Mouse (Mus musculus) stomach, embryonic 14.5 days (tissue): Measurements from ENCODE around the gene Zfp791. TPM values are rescaled to one million over a fixed set of nuclear protein-coding genes. Genes with fewer than 3 reads are reported as not detected.
A peak's percentile ranks its signal among the peaks of the same experiment; 100 is the strongest.

ENCODE experiments used
- ATAC-seq: fragments of 200-750 bp; cut with Nextera tagmentation; 2 replicates; pipeline ENCODE4 v1.8.0; 2017; ENCODE audit warnings: low read depth, moderate TSS enrichment; ENCODE audit not compliant: insufficient number of reproducible peaks, insufficient read depth, low FRiP score
- H3K27ac ChIP-seq: fragments of 300-500 bp; sonication (generic); 2 replicates; pipeline ENCODE4 v1.5.1; 2014; ENCODE audit warnings: mild to moderate bottlenecking, low read length, moderate library complexity, mixed read lengths
- H3K27me3 ChIP-seq: fragments of 300-500 bp; sonication (generic); 2 replicates; pipeline ENCODE4 v1.6.1; 2014; ENCODE audit warnings: low read length, control low read depth, mixed read lengths; ENCODE audit not compliant: control insufficient read depth, insufficient read depth
- H3K36me3 ChIP-seq: fragments of 300-500 bp; sonication (generic); 2 replicates; pipeline ENCODE4 v1.6.1; 2014; ENCODE audit warnings: mild to moderate bottlenecking, control low read depth, low read length, moderate library complexity, mixed read lengths; ENCODE audit not compliant: control insufficient read depth, insufficient read depth
- H3K4me1 ChIP-seq: fragments of 300-500 bp; sonication (generic); 2 replicates; pipeline ENCODE4 v1.6.1; 2014; ENCODE audit warnings: low read length, control low read depth, mixed read lengths; ENCODE audit not compliant: control insufficient read depth, insufficient read depth
- H3K4me2 ChIP-seq: fragments of 300-500 bp; sonication (generic); replicated peaks from 2 replicates; pipeline ENCODE4 v1.6.1; 2014; ENCODE audit warnings: low read depth, low read length, control low read depth
- H3K4me3 ChIP-seq: fragments of 300-500 bp; sonication (generic); 2 replicates; pipeline ENCODE4 v1.5.1; 2014; ENCODE audit warnings: low read depth, low read length, control low read depth
- H3K9ac ChIP-seq: fragments of 300-500 bp; sonication (generic); replicated peaks from 2 replicates; pipeline ENCODE4 v1.6.1; 2014; ENCODE audit warnings: low read depth, mild to moderate bottlenecking, control low read depth, low read length, moderate library complexity, mixed read lengths
- H3K9me3 ChIP-seq: fragments of 300-500 bp; sonication (generic); 2 replicates; pipeline ENCODE4 v1.6.1; 2016; ENCODE audit warnings: low read depth, low read length, control low read depth; ENCODE audit not compliant: control insufficient read depth
- WGBS: fragments of 180-500 bp; shearing (Covaris S2); extraction: QIAGEN DNeasy Blood & Tissue Kit; methylation state at CpG from one replicate; pipeline ENCODE4 v1.1.7; 2014; 5-methylcytosine and 5-hydroxymethylcytosine counted together
- polyA plus RNA-seq: library from polyadenylated mRNA; unstranded; fragments of >200 nt; fragmentation: Nextera tagmentation; extraction: Ambion mirVana; gene quantifications from 2 replicates; pipeline ENCODE4 v1.2.1, GENCODE M21; 2014

Gene Zfp791
- polyA plus RNA-seq, 1 experiment from 2014 or later, result 1.7 TPM

GRCm38 (mm10) chr8:85072364-85072929 lies 50.4 kb downstream of the Zfp791 start:
- Histone ChIP-seq H3K9ac (peak overlapping the region; percentile 85; the same call in 1 of the 2 replicates), H3K27me3 (no peaks in the 10 kb centered on the region), H3K36me3 (peaks cover 34% of the 10 kb centered on the region), H3K9me3 (no peaks in the 10 kb centered on the region), H3K4me3 (peak overlapping the region; percentile 97), H3K4me2 (peak overlapping the region; percentile 67), H3K4me1 (peaks cover 4% of the 10 kb centered on the region; the same call in 1 of the 2 replicates), H3K27ac (peak overlapping the region; percentile 98; the same call in 1 of the 2 replicates)
- ATAC-seq, result 0 out of 2 replicates have a peak, but pooled peaks have one; percentile 2
- WGBS, result 40% methylated on average over 9 of the region's 9 CpGs

GRCm38 (mm10) chr8:85071514-85072281 lies 51.2 kb downstream of the Zfp791 start, which contains the start of gene Dhps:
Gene Dhps (plus strand): TSS chr8:85071757.
- Histone ChIP-seq H3K4me3 (peak within 1 kb of the TSS; percentile 97), H3K36me3 (peaks cover 33% of the 10 kb centered on the region), H3K27me3 (no peaks in the 10 kb centered on the region), H3K4me1 (peaks cover 4% of the 10 kb centered on the region; the same call in 1 of the 2 replicates), H3K4me2 (peak within 1 kb of the TSS; percentile 67), H3K9me3 (no peaks in the 10 kb centered on the region), H3K27ac (peak within 1 kb of the TSS; percentile 98), H3K9ac (peak within 1 kb of the TSS; percentile 85)
- peak; percentile 91 for ATAC-seq
- WGBS, result under 1% methylated on average over 68 of the region's 68 CpGs

- H3K9ac ChIP-seq, result no peak overlapping the region
- 74% methylated on average over 5 of the region's 5 CpGs for WGBS
- peak overlapping the region; percentile 67 for H3K4me2 ChIP-seq
- H3K36me3 ChIP-seq, result peaks cover 30% of the 10 kb centered on the region
- H3K27ac ChIP-seq, result peak overlapping the region; percentile 98; the same call in 1 of the 2 replicates
- no peaks in the 10 kb centered on the region for H3K27me3 ChIP-seq
- no peak for ATAC-seq
- no peaks in the 10 kb centered on the region for H3K9me3 ChIP-seq
- H3K4me3 ChIP-seq, result peak overlapping the region; percentile 97
- H3K4me1 ChIP-seq, result peaks cover 4% of the 10 kb centered on the region; the same call in 1 of the 2 replicates
Observed at GRCm38 (mm10) chr8:85071041-85071440, 51.9 kb downstream of the Zfp791 start.

- H3K9me3 ChIP-seq, result no peaks in the 10 kb centered on the region
- H3K27ac ChIP-seq, result no peak within 1 kb of the TSS
- H3K27me3 ChIP-seq, result no peaks in the 10 kb centered on the region
- peaks cover 9% of the 10 kb centered on the region for H3K36me3 ChIP-seq
- no peak within 1 kb of the TSS for H3K4me2 ChIP-seq
- no peak for ATAC-seq
- no peak within 1 kb of the TSS for H3K4me3 ChIP-seq
- peaks cover 4% of the 10 kb centered on the region; the same call in 1 of the 2 replicates for H3K4me1 ChIP-seq
- H3K9ac ChIP-seq, result no peak within 1 kb of the TSS
Observed at GRCm38 (mm10) chr8:85067982-85068381, 54.9 kb downstream of the Zfp791 start, which contains the start of gene Gm5741. Gene Gm5741 (minus strand): TSS chr8:85067982.

GRCm38 (mm10) chr8:85067155-85067554 lies 55.7 kb downstream of the Zfp791 start:
- no peak for ATAC-seq
- Histone ChIP-seq H3K4me2 (no peak overlapping the region), H3K4me1 (no peaks in the 10 kb centered on the region), H3K36me3 (peaks cover 9% of the 10 kb centered on the region), H3K9ac (no peak overlapping the region), H3K9me3 (no peaks in the 10 kb centered on the region), H3K27ac (no peak overlapping the region), H3K27me3 (no peaks in the 10 kb centered on the region), H3K4me3 (no peak overlapping the region)
- WGBS, result 95% methylated on average over 2 of the region's 2 CpGs

- Histone ChIP-seq H3K9ac (no peak overlapping the region), H3K4me3 (no peak overlapping the region), H3K9me3 (no peaks in the 10 kb centered on the region), H3K27ac (no peak overlapping the region), H3K27me3 (no peaks in the 10 kb centered on the region), H3K4me2 (no peak overlapping the region), H3K4me1 (no peaks in the 10 kb centered on the region), H3K36me3 (peaks cover 9% of the 10 kb centered on the region)
- 41% methylated on average over 2 of the region's 2 CpGs for WGBS
- no peak for ATAC-seq
Observed at GRCm38 (mm10) chr8:85065213-85065612, 57.7 kb downstream of the Zfp791 start.

GRCm38 (mm10) chr8:85062603-85063002 lies 60.3 kb downstream of the Zfp791 start:
- Histone ChIP-seq H3K4me2 (no peak overlapping the region), H3K27ac (no peak overlapping the region), H3K4me3 (no peak overlapping the region), H3K4me1 (no peaks in the 10 kb centered on the region), H3K27me3 (no peaks in the 10 kb centered on the region), H3K36me3 (peaks cover 9% of the 10 kb centered on the region), H3K9me3 (no peaks in the 10 kb centered on the region), H3K9ac (no peak overlapping the region)
- 94% methylated on average over 4 of the region's 4 CpGs for WGBS
- no peak for ATAC-seq

GRCm38 (mm10) chr8:85059879-85060616 lies 62.8 kb downstream of the Zfp791 start, which contains the start of gene Fbxw9:
Gene Fbxw9 (plus strand): TSS chr8:85060055.
- Histone ChIP-seq H3K27me3 (no peaks in the 10 kb centered on the region), H3K27ac (no peak within 1 kb of the TSS), H3K36me3 (peaks cover 19% of the 10 kb centered on the region), H3K4me2 (peak within 1 kb of the TSS; percentile 92), H3K9ac (peak within 1 kb of the TSS; percentile 60; the same call in 1 of the 2 replicates), H3K4me1 (no peaks in the 10 kb centered on the region), H3K4me3 (peak within 1 kb of the TSS; percentile 82), H3K9me3 (no peaks in the 10 kb centered on the region)
- under 1% methylated on average over 52 of the region's 53 CpGs for WGBS
- peak; percentile 88 for ATAC-seq
